Mouse (Mus musculus) midbrain, embryonic 13.5 days (tissue): ENCODE data around the gene Itga8. TPM values are rescaled to one million over a fixed set of nuclear protein-coding genes. Genes with fewer than 3 reads are reported as not detected.
A peak's percentile ranks its signal among the peaks of the same experiment; 100 is the strongest.

Experiments used
- ATAC-seq: fragments of 200-750 bp; cut with Nextera tagmentation; 2 replicates; pipeline ENCODE4 v1.8.0; 2017; ENCODE audit warnings: mild to moderate bottlenecking, moderate TSS enrichment, moderate library complexity
- H3K27ac ChIP-seq: fragments of 300-500 bp; sonication (generic); 2 replicates; pipeline ENCODE4 v1.5.1; 2015; ENCODE audit warnings: inconsistent platforms, mild to moderate bottlenecking, moderate library complexity
- H3K27me3 ChIP-seq: fragments of 300-500 bp; sonication (generic); 2 replicates; pipeline ENCODE4 v1.6.1; 2015; ENCODE audit warnings: mild to moderate bottlenecking, inconsistent platforms
- H3K36me3 ChIP-seq: fragments of 300-500 bp; sonication (generic); 2 replicates; pipeline ENCODE4 v1.6.1; 2015; ENCODE audit warnings: mild to moderate bottlenecking, inconsistent platforms
- H3K4me1 ChIP-seq: fragments of 300-500 bp; sonication (generic); replicated peaks from 2 replicates; pipeline ENCODE4 v1.6.1; 2015; ENCODE audit warnings: inconsistent platforms
- H3K4me2 ChIP-seq: fragments of 300-500 bp; sonication (generic); replicated peaks from 2 replicates; pipeline ENCODE4 v1.6.1; 2015; ENCODE audit warnings: moderate library complexity, mild to moderate bottlenecking, inconsistent platforms
- H3K4me3 ChIP-seq: fragments of 300-500 bp; sonication (generic); replicated peaks from 2 replicates; pipeline ENCODE4 v1.5.1; 2015; ENCODE audit warnings: mild to moderate bottlenecking, inconsistent platforms
- H3K9ac ChIP-seq: fragments of 300-500 bp; sonication (generic); replicated peaks from 2 replicates; pipeline ENCODE4 v1.6.1; 2015; ENCODE audit warnings: mild to moderate bottlenecking, inconsistent platforms
- H3K9me3 ChIP-seq: fragments of 300-500 bp; sonication (generic); 2 replicates; pipeline ENCODE4 v1.6.1; 2016; ENCODE audit warnings: mild to moderate bottlenecking, inconsistent platforms
- WGBS: fragments of 180-500 bp; shearing (Covaris S2); methylation state at CpG from one replicate; pipeline ENCODE4 v1.1.7; 2015; 5-methylcytosine and 5-hydroxymethylcytosine counted together
- polyA plus RNA-seq: library from polyadenylated mRNA; unstranded; fragments of >200 nt; fragmentation: Nextera tagmentation; extraction: Ambion mirVana; gene quantifications from 2 replicates; pipeline ENCODE4 v1.2.1, GENCODE M21; 2015

Itga8 gene
- polyA plus RNA-seq, 1 experiment from 2014 or later, result 1.7 TPM

GRCm38 (mm10) chr2:12180635-12181034 lies 121.1 kb downstream of the Itga8 start:
- no peaks in the 10 kb centered on the region for H3K9me3 ChIP-seq
- no peaks in the 10 kb centered on the region for H3K27me3 ChIP-seq
- H3K36me3 ChIP-seq, result no peaks in the 10 kb centered on the region
- no peak overlapping the region for H3K4me3 ChIP-seq
- H3K27ac ChIP-seq, result no peak overlapping the region
- no peak for ATAC-seq
- no peak overlapping the region for H3K4me2 ChIP-seq
- H3K9ac ChIP-seq, result no peak overlapping the region
- H3K4me1 ChIP-seq, result no peaks in the 10 kb centered on the region
- WGBS, result 83% methylated on average over 2 of the region's 2 CpGs

- no peak overlapping the region for H3K9ac ChIP-seq
- no peaks in the 10 kb centered on the region for H3K9me3 ChIP-seq
- H3K27ac ChIP-seq, result no peak overlapping the region
- no peak overlapping the region for H3K4me2 ChIP-seq
- no peaks in the 10 kb centered on the region for H3K27me3 ChIP-seq
- H3K36me3 ChIP-seq, result no peaks in the 10 kb centered on the region
- H3K4me3 ChIP-seq, result no peak overlapping the region
- ATAC-seq, result no peak
- H3K4me1 ChIP-seq, result no peaks in the 10 kb centered on the region
- 38% methylated on average over 7 of the region's 7 CpGs for WGBS
These were observed 126.8 kb downstream of the Itga8 start for GRCm38 (mm10) chr2:12174722-12175427.

- Histone ChIP-seq H3K9ac (no peak overlapping the region), H3K36me3 (no peaks in the 10 kb centered on the region), H3K9me3 (no peaks in the 10 kb centered on the region), H3K4me3 (no peak overlapping the region), H3K27me3 (no peaks in the 10 kb centered on the region), H3K4me1 (no peaks in the 10 kb centered on the region), H3K27ac (no peak overlapping the region), H3K4me2 (no peak overlapping the region)
- ATAC-seq, result no peak
These were observed 131.5 kb downstream of the Itga8 start for GRCm38 (mm10) chr2:12170221-12170620.

- Histone ChIP-seq H3K4me2 (no peak overlapping the region), H3K36me3 (no peaks in the 10 kb centered on the region), H3K4me1 (no peaks in the 10 kb centered on the region), H3K4me3 (no peak overlapping the region), H3K9ac (no peak overlapping the region), H3K27ac (no peak overlapping the region), H3K9me3 (no peaks in the 10 kb centered on the region), H3K27me3 (no peaks in the 10 kb centered on the region)
- 0 out of 2 replicates have a peak, but pooled peaks have one; percentile 24 for ATAC-seq
- 84% methylated on average over 3 of the region's 3 CpGs for WGBS
These were observed 141.2 kb downstream of the Itga8 start for GRCm38 (mm10) chr2:12160486-12160885.

GRCm38 (mm10) chr2:12157001-12157400 lies 144.7 kb downstream of the Itga8 start:
- no peaks in the 10 kb centered on the region for H3K4me1 ChIP-seq
- no peaks in the 10 kb centered on the region for H3K9me3 ChIP-seq
- H3K4me2 ChIP-seq, result no peak overlapping the region
- ATAC-seq, result no peak
- no peaks in the 10 kb centered on the region for H3K36me3 ChIP-seq
- H3K4me3 ChIP-seq, result no peak overlapping the region
- WGBS, result 53% methylated on average over 1 of the region's 1 CpGs
- no peak overlapping the region for H3K9ac ChIP-seq
- no peak overlapping the region for H3K27ac ChIP-seq
- H3K27me3 ChIP-seq, result no peaks in the 10 kb centered on the region

GRCm38 (mm10) chr2:12156401-12156800 lies 145.3 kb downstream of the Itga8 start:
- H3K27me3 ChIP-seq, result no peaks in the 10 kb centered on the region
- no peak overlapping the region for H3K4me3 ChIP-seq
- H3K4me1 ChIP-seq, result no peaks in the 10 kb centered on the region
- H3K9ac ChIP-seq, result no peak overlapping the region
- H3K9me3 ChIP-seq, result no peaks in the 10 kb centered on the region
- WGBS, result 90% methylated on average over 3 of the region's 3 CpGs
- no peak for ATAC-seq
- no peak overlapping the region for H3K27ac ChIP-seq
- no peak overlapping the region for H3K4me2 ChIP-seq
- no peaks in the 10 kb centered on the region for H3K36me3 ChIP-seq

- no peak for ATAC-seq
- H3K27ac ChIP-seq, result no peak overlapping the region
- no peaks in the 10 kb centered on the region for H3K27me3 ChIP-seq
- 90% methylated on average over 6 of the region's 6 CpGs for WGBS
- H3K4me1 ChIP-seq, result no peaks in the 10 kb centered on the region
- no peaks in the 10 kb centered on the region for H3K36me3 ChIP-seq
- no peaks in the 10 kb centered on the region for H3K9me3 ChIP-seq
- no peak overlapping the region for H3K4me2 ChIP-seq
- H3K4me3 ChIP-seq, result no peak overlapping the region
- no peak overlapping the region for H3K9ac ChIP-seq
These were observed 147.0 kb downstream of the Itga8 start for GRCm38 (mm10) chr2:12154676-12155075.

GRCm38 (mm10) chr2:12153551-12153950 lies 148.2 kb downstream of the Itga8 start:
- Histone ChIP-seq H3K36me3 (no peaks in the 10 kb centered on the region), H3K4me1 (no peaks in the 10 kb centered on the region), H3K27me3 (no peaks in the 10 kb centered on the region), H3K27ac (no peak overlapping the region), H3K9ac (no peak overlapping the region), H3K4me2 (no peak overlapping the region), H3K9me3 (no peaks in the 10 kb centered on the region), H3K4me3 (no peak overlapping the region)
- ATAC-seq, result no peak
- WGBS, result 91% methylated on average over 1 of the region's 1 CpGs

GRCm38 (mm10) chr2:12147902-12148301 lies 153.8 kb downstream of the Itga8 start:
- H3K9me3 ChIP-seq, result no peaks in the 10 kb centered on the region
- 79% methylated on average over 2 of the region's 2 CpGs for WGBS
- no peak overlapping the region for H3K27ac ChIP-seq
- no peak overlapping the region for H3K9ac ChIP-seq
- no peaks in the 10 kb centered on the region for H3K4me1 ChIP-seq
- no peak for ATAC-seq
- H3K36me3 ChIP-seq, result no peaks in the 10 kb centered on the region
- H3K27me3 ChIP-seq, result no peaks in the 10 kb centered on the region
- H3K4me3 ChIP-seq, result no peak overlapping the region
- no peak overlapping the region for H3K4me2 ChIP-seq

- H3K4me3 ChIP-seq, result no peak overlapping the region
- no peak for ATAC-seq
- WGBS, result 67% methylated on average over 2 of the region's 2 CpGs
These were observed 155.1 kb downstream of the Itga8 start for GRCm38 (mm10) chr2:12146612-12147011.

GRCm38 (mm10) chr2:12138765-12139368 lies 162.9 kb downstream of the Itga8 start:
- no peaks in the 10 kb centered on the region for H3K4me1 ChIP-seq
- no peak for ATAC-seq
- H3K4me2 ChIP-seq, result no peak overlapping the region
- H3K36me3 ChIP-seq, result no peaks in the 10 kb centered on the region
- H3K4me3 ChIP-seq, result no peak overlapping the region
- 88% methylated on average over 5 of the region's 5 CpGs for WGBS
- no peak overlapping the region for H3K27ac ChIP-seq
- no peaks in the 10 kb centered on the region for H3K9me3 ChIP-seq
- no peaks in the 10 kb centered on the region for H3K27me3 ChIP-seq
- no peak overlapping the region for H3K9ac ChIP-seq

More at GRCm38 (mm10) chr2:12146612-12147011, 155.1 kb downstream of the Itga8 start:
- no peaks in the 10 kb centered on the region for H3K36me3 ChIP-seq
- no peak overlapping the region for H3K9ac ChIP-seq
- H3K4me2 ChIP-seq, result no peak overlapping the region
- no peak overlapping the region for H3K27ac ChIP-seq
- H3K9me3 ChIP-seq, result no peaks in the 10 kb centered on the region
- H3K4me1 ChIP-seq, result no peaks in the 10 kb centered on the region
- no peaks in the 10 kb centered on the region for H3K27me3 ChIP-seq

- Histone ChIP-seq H3K4me1 (no peaks in the 10 kb centered on the region), H3K4me3 (no peak overlapping the region), H3K27ac (no peak overlapping the region), H3K36me3 (no peaks in the 10 kb centered on the region), H3K9me3 (no peaks in the 10 kb centered on the region), H3K27me3 (no peaks in the 10 kb centered on the region), H3K9ac (no peak overlapping the region), H3K4me2 (no peak overlapping the region)
- no peak for ATAC-seq
These were observed 175.1 kb downstream of the Itga8 start for GRCm38 (mm10) chr2:12126580-12126979.

GRCm38 (mm10) chr2:12115479-12115878 lies 186.2 kb downstream of the Itga8 start:
- H3K27ac ChIP-seq, result no peak overlapping the region
- ATAC-seq, result no peak
- H3K9ac ChIP-seq, result no peak overlapping the region
- WGBS, result 96% methylated on average over 2 of the region's 2 CpGs
- no peaks in the 10 kb centered on the region for H3K27me3 ChIP-seq
- H3K9me3 ChIP-seq, result no peaks in the 10 kb centered on the region
- no peak overlapping the region for H3K4me3 ChIP-seq
- H3K4me1 ChIP-seq, result no peaks in the 10 kb centered on the region
- no peak overlapping the region for H3K4me2 ChIP-seq
- H3K36me3 ChIP-seq, result no peaks in the 10 kb centered on the region
